Mouse (Mus musculus): ENCODE data around the gene Jph3.

GRCm38 (mm10) chr8:121729323-121729722, at the start of gene Jph3:
- TF ChIP-seq POLR2A (IDR thresholded peaks at IDR 0.05; ENCODE audit: extremely low read depth, insufficient read depth, low read length) (no peak), CTCF (IDR thresholded peaks at IDR 0.05; ENCODE audit: low read depth, low read length) (no peak)

Measured in liver, adult 2 months (tissue).